Mouse (Mus musculus): Measurements from ENCODE around the gene Hip1.
A peak's percentile ranks its signal among the peaks of the same experiment; 100 is the strongest.

Hip1 gene

GRCm38 (mm10) chr5:135544865-135545797 is at the start of gene Hip1:
Gene Hip1 (minus strand): TSS chr5:135545120.
- peak; percentile 97 to 100 for DNase-seq

- no peak for DNase-seq
Measured at GRCm38 (mm10) chr5:135589996-135590784, 45.3 kb upstream of the Hip1 start.

- no peak for DNase-seq
Measured at GRCm38 (mm10) chr5:135587764-135588163, 42.8 kb upstream of the Hip1 start.

GRCm38 (mm10) chr5:135585691-135586090 is 40.8 kb upstream of the Hip1 start:
- DNase-seq: no peak

GRCm38 (mm10) chr5:135582330-135582729 is 37.4 kb upstream of the Hip1 start:
- no peak for DNase-seq

- peak in 1 of 2 experiments; percentile 10 for DNase-seq
Measured at GRCm38 (mm10) chr5:135579331-135579751, 34.4 kb upstream of the Hip1 start.

- DNase-seq: no peak
Measured at GRCm38 (mm10) chr5:135576055-135576454, 31.1 kb upstream of the Hip1 start.

- DNase-seq: no peak
Measured at GRCm38 (mm10) chr5:135573006-135573405, 28.1 kb upstream of the Hip1 start, which contains the start of gene Ccl24. Gene Ccl24 (minus strand): TSS chr5:135573049.

- no peak for DNase-seq
Measured at GRCm38 (mm10) chr5:135568698-135569097, 23.8 kb upstream of the Hip1 start.

- DNase-seq: no peak
Measured at GRCm38 (mm10) chr5:135567556-135568265, 22.8 kb upstream of the Hip1 start.

- DNase-seq: no peak
Measured at GRCm38 (mm10) chr5:135563469-135563868, 18.5 kb upstream of the Hip1 start, which contains the start of gene Ccl26. Gene Ccl26 (minus strand): TSS chr5:135563569.

GRCm38 (mm10) chr5:135557671-135558070 is 12.8 kb upstream of the Hip1 start:
- no peak for DNase-seq

GRCm38 (mm10) chr5:135557051-135557450 is 12.1 kb upstream of the Hip1 start:
- no peak for DNase-seq

- no peak for DNase-seq
Measured at GRCm38 (mm10) chr5:135556259-135556658, 11.3 kb upstream of the Hip1 start.

- DNase-seq: no peak
Measured at GRCm38 (mm10) chr5:135551591-135551990, 6.7 kb upstream of the Hip1 start.

GRCm38 (mm10) chr5:135550910-135551309 is 6.0 kb upstream of the Hip1 start:
- peak; percentile 38 to 47 for DNase-seq

- DNase-seq: no peak
Measured at GRCm38 (mm10) chr5:135547990-135548389, 3.1 kb upstream of the Hip1 start.

GRCm38 (mm10) chr5:135544032-135544558 is 825 bp downstream of the Hip1 start:
- peak; percentile 49 to 52 for DNase-seq

- no peak for DNase-seq
Measured at GRCm38 (mm10) chr5:135537794-135538214, 7.1 kb downstream of the Hip1 start.

- DNase-seq: no peak
Measured at GRCm38 (mm10) chr5:135537326-135537725, 7.6 kb downstream of the Hip1 start.

GRCm38 (mm10) chr5:135535867-135536266 is 9.1 kb downstream of the Hip1 start:
- no peak for DNase-seq

GRCm38 (mm10) chr5:135533431-135533830 is 11.5 kb downstream of the Hip1 start:
- DNase-seq: peak; percentile 33 to 39
